Mouse (Mus musculus): ENCODE data around the gene 4833439L19Rik. TPM values are rescaled to one million over a fixed set of nuclear protein-coding genes. Genes with fewer than 3 reads are reported as not detected.

The 4833439L19Rik gene
- polyA plus RNA-seq, 1 experiment from 2014 or later = 202 TPM

DNA sequence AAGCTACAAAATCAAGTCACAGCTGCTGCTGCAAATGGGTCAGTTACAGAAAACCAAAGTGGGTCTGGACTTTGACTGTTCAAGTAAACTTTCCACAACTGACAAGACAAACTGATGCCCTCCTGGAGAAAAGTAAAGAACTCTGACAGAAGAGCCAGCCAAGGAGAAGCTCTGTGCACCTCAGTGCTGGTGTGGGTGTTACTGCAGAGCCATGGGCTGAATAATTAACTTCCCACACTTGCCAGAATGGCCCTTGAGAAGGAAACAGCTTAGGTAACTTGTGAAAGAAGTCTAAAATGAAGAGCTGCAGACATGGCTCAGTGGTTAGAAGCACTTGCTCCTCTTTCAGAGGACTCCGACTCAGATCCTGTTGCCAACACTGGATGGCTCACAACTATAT, 7.6 kb downstream of the 4833439L19Rik start:
- no peaks in the 10 kb centered on the region for H3K27me3 ChIP-seq (ENCODE audit: poor library complexity, severe bottlenecking)
- H3K27ac ChIP-seq = no peak overlapping the region
- H3K36me3 ChIP-seq (replicated peaks) = peaks cover 99% of the 10 kb centered on the region
- H3K4me3 ChIP-seq = no peak overlapping the region
- H3K9me3 ChIP-seq = no peaks in the 10 kb centered on the region
- 97% methylated on average over 1 of the region's 1 CpGs for WGBS
- no peak for DNase-seq (ENCODE audit: extremely low spot score, low spot score)
- H3K4me1 ChIP-seq = no peaks in the 10 kb centered on the region

DNA sequence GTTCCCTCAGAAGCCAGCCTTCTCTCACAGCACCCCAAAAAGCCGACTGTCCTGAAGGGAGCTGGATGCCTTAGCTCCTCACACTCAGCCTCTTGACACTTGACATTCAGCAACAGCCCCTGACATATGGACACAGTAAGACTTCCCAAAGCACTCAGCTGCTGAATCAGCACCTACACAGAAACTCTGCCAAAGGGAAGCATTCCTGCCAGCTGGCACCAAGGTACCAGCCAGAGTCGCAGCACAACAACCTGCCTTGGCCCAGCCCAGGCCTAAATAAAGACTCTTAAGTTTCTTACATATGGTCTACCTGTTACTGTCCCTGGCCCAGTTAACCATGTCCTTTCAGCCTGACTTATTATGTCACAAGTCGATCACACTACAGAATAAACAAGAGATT, 8.4 kb downstream of the 4833439L19Rik start:
- 90% methylated on average over 3 of the region's 3 CpGs for WGBS
- DNase-seq (ENCODE audit: extremely low spot score, low spot score) = no peak
- Histone ChIP-seq H3K27me3 (ENCODE audit: poor library complexity, severe bottlenecking) (no peaks in the 10 kb centered on the region), H3K4me3 (no peak overlapping the region), H3K4me1 (no peaks in the 10 kb centered on the region), H3K27ac (no peak overlapping the region), H3K36me3 (replicated peaks) (peaks cover 99% of the 10 kb centered on the region), H3K9me3 (no peaks in the 10 kb centered on the region)

DNA sequence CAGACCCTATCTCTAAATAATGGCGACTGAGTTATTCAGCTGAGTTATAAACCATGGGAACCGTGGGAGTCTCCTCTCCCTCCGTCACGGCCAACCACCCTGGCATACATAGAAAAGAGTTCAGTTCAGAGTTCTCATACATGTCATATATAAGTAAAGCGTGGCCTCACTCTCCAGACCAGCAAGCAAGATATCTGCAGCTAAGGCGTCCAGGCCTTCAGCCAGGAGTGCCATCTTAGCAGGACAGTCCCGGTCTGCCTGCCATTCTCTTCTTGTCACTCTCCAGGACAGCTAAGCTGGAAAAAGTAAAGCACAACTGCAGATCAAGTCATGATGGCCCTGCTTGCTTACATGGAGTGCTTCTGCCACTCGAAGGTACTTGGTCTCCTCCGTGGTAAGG, 9.1 kb downstream of the 4833439L19Rik start:
- no peak overlapping the region for H3K27ac ChIP-seq
- H3K36me3 ChIP-seq (replicated peaks) = peaks cover 99% of the 10 kb centered on the region
- H3K9me3 ChIP-seq = no peaks in the 10 kb centered on the region
- no peaks in the 10 kb centered on the region for H3K27me3 ChIP-seq (ENCODE audit: poor library complexity, severe bottlenecking)
- H3K4me3 ChIP-seq = no peak overlapping the region
- no peak for DNase-seq (ENCODE audit: extremely low spot score, low spot score)
- H3K4me1 ChIP-seq = no peaks in the 10 kb centered on the region
- WGBS = 96% methylated on average over 9 of the region's 9 CpGs

DNA sequence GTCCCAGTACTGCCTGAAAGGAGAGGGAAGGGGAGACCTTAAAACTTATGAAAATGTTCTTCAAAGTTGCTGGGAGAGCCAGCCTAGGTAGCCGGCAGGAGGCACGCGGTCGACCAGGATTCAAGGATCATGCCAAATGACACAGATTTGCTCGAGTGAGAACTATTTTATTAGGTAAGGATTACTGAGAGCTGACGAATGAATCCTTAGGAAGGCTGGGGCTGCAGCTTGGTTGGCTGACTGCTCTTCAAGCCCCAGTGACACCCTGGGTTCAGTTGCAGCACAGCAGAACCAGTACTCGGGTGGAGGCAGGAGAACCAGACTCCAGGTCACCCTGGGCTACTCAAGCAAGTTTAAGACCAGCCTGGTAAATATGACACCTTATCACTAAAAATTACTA, 17.2 kb downstream of the 4833439L19Rik start:
- no peaks in the 10 kb centered on the region for H3K9me3 ChIP-seq
- WGBS = 89% methylated on average over 7 of the region's 7 CpGs
- H3K27me3 ChIP-seq (ENCODE audit: poor library complexity, severe bottlenecking) = no peaks in the 10 kb centered on the region
- DNase-seq (ENCODE audit: extremely low spot score, low spot score) = no peak
- no peak overlapping the region for H3K27ac ChIP-seq
- H3K4me3 ChIP-seq = no peak overlapping the region
- H3K4me1 ChIP-seq = no peaks in the 10 kb centered on the region
- H3K36me3 ChIP-seq (replicated peaks) = peaks cover 81% of the 10 kb centered on the region

DNA sequence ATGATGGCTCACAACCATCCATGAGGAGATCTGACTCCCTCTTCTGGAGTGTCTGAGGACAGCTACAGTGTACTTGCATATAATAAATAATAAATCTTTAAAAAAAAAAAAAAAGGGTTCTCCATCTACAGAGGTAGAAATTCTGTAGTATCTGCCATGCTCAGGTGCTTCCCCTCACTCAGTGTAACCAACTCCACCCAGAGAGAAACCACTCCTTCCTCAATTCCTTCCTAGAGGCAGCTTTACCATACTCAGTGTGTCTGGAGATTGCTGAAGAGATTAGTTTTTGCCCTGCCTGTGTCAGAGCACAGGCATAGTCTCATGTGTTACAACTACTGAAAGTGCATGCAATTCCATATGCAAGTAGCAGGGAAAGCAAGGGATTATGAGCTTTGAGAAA, 33.1 kb downstream of the 4833439L19Rik start:
- no peak for DNase-seq (ENCODE audit: extremely low spot score, low spot score)
- H3K36me3 ChIP-seq (replicated peaks) = peaks cover 83% of the 10 kb centered on the region
- no peak overlapping the region for H3K27ac ChIP-seq
- H3K4me1 ChIP-seq = no peaks in the 10 kb centered on the region
- no peaks in the 10 kb centered on the region for H3K27me3 ChIP-seq (ENCODE audit: poor library complexity, severe bottlenecking)
- no peak overlapping the region for H3K4me3 ChIP-seq
- H3K9me3 ChIP-seq = no peaks in the 10 kb centered on the region

DNA sequence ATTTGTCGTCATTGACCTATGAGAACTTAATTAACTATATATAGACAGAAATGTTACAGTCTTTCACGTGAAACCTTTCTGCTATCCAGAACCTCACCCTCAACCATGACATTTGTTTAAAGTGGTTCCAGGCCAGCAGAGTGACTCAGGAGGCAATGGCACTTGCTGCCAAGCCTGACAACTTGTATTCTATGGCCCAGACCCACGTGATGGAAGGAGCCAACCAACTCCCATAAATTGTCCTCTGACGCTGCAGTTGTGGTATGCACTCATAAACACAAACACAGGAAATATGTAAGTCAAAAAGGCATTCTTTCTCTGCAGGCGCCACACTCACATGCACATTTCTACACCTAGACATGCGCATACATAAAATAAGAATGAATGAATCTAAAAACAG, 38.1 kb downstream of the 4833439L19Rik start:
- no peak for DNase-seq (ENCODE audit: extremely low spot score, low spot score)
- no peaks in the 10 kb centered on the region for H3K4me1 ChIP-seq
- peaks cover 82% of the 10 kb centered on the region for H3K36me3 ChIP-seq (replicated peaks)
- 91% methylated on average over 6 of the region's 6 CpGs for WGBS
- H3K9me3 ChIP-seq = no peaks in the 10 kb centered on the region
- H3K4me3 ChIP-seq = no peak overlapping the region
- H3K27me3 ChIP-seq (ENCODE audit: poor library complexity, severe bottlenecking) = no peaks in the 10 kb centered on the region
- no peak overlapping the region for H3K27ac ChIP-seq

DNA sequence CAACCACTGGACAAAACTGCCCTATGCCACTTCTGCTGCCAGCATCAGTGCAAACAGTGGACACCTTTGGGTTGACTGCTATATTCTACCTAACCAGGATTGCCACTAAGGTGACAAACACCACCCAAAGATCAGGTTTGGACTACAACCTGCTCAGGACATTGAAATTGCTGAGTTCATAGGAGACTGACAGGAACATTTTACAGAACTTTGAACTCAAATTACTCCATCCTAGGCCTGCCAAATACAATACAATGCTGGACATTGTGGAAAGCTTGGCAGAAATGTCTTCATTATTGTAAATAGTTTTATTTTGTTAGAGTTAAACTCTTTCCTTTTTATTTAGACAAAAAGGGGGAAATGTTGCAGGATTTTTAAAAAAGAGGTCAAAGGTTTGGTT, 44.1 kb downstream of the 4833439L19Rik start:
- no peaks in the 10 kb centered on the region for H3K27me3 ChIP-seq (ENCODE audit: poor library complexity, severe bottlenecking)

DNA sequence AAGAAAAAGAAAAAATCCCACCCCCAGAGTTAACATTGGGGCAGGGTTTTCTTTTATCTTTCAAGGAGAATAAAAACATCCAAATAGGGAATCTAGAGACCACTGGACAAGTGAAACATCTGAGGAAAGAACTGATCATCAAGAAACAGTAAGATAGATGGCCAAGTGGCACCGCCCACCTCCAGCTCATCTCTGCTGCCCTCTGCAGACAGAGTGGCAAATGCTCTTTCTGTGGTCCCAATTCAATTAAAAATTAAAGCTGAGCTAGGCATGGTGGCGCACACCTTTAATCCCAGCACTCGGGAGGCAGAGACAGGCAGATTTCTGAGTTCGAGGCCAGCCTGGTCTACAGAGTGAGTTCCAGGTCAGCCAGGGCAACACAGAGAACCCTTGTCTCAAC, 45.0 kb downstream of the 4833439L19Rik start:
- Histone ChIP-seq H3K27me3 (ENCODE audit: poor library complexity, severe bottlenecking) (no peaks in the 10 kb centered on the region), H3K9me3 (peaks cover 8% of the 10 kb centered on the region; the same call in 1 of the 2 replicates), H3K4me1 (no peaks in the 10 kb centered on the region), H3K4me3 (no peak overlapping the region), H3K27ac (no peak overlapping the region), H3K36me3 (replicated peaks) (peaks cover 28% of the 10 kb centered on the region)
- 91% methylated on average over 4 of the region's 4 CpGs for WGBS
- no peak for DNase-seq (ENCODE audit: extremely low spot score, low spot score)

More for the DNA sequence above, 44.1 kb downstream of the 4833439L19Rik start:
- peaks cover 28% of the 10 kb centered on the region for H3K36me3 ChIP-seq (replicated peaks)
- H3K4me3 ChIP-seq = no peak overlapping the region
- no peak for DNase-seq (ENCODE audit: extremely low spot score, low spot score)
- H3K4me1 ChIP-seq = no peaks in the 10 kb centered on the region
- H3K9me3 ChIP-seq = no peaks in the 10 kb centered on the region
- H3K27ac ChIP-seq = no peak overlapping the region

DNA sequence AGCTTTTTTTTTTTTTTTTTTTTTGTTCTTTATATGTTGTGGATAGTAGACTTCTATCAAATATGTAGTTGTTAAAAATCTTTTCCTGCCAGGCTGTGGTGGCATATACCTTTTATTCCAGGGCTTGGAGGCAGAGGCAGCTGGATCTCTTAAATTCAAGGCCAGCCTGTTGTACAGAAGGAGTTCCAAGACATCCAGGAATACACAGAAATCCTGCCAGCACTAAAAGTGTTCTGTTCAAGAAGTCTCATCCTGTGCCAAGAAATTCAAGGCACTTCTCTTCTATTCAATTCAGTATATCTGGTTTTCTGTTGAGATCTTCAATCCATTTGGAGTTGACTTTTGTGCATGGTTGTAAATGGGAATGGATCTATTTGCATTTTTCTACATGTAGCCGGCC, 59.3 kb downstream of the 4833439L19Rik start:
- H3K9me3 ChIP-seq = no peaks in the 10 kb centered on the region
- DNase-seq (ENCODE audit: extremely low spot score, low spot score) = no peak
- no peak overlapping the region for H3K4me3 ChIP-seq
- 90% methylated on average over 1 of the region's 1 CpGs for WGBS
- H3K4me1 ChIP-seq = peaks cover 24% of the 10 kb centered on the region
- peaks cover 14% of the 10 kb centered on the region for H3K27me3 ChIP-seq (ENCODE audit: poor library complexity, severe bottlenecking)
- no peak overlapping the region for H3K27ac ChIP-seq
- H3K36me3 ChIP-seq (replicated peaks) = peaks cover 16% of the 10 kb centered on the region

DNA sequence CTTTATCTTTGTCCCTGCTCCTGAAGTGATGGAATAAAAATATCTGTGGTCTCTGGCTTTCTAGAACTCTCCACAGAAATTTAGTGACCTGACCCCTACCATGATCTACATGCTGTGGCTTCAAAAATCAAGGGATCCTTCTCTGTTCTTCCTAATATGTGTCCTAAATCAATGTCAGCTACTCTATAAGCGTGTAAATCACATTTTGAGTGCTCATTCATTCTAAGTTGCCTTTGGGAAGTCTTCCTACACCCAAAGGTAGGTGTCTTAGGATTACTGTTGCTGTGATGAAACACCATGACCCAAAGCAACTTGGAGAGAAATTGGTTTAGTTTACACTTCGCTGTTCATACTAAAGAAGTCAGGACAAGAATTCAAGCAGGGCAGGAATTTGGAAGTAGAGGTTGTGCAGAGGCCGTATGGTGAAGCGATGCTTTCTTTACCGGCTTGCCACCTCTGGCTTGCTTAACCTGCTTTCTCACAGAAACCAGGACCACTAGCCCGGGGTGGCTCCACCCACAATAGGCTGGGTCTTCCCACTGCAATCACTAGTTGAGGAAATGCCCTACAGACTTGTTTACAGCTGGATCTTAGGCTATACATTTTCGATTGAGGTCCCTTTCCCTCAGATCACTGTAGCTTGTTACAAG, 60.5 kb downstream of the 4833439L19Rik start:
- peak overlapping the region; percentile 79 for H3K4me3 ChIP-seq
- 50% methylated on average over 7 of the region's 7 CpGs for WGBS
- DNase-seq (ENCODE audit: extremely low spot score, low spot score) = no peak
- H3K9me3 ChIP-seq = no peaks in the 10 kb centered on the region
- H3K27ac ChIP-seq = peak overlapping the region; percentile 91
- peaks cover 14% of the 10 kb centered on the region for H3K36me3 ChIP-seq (replicated peaks)
- peaks cover 14% of the 10 kb centered on the region for H3K27me3 ChIP-seq (ENCODE audit: poor library complexity, severe bottlenecking)
- peaks cover 24% of the 10 kb centered on the region for H3K4me1 ChIP-seq

DNA sequence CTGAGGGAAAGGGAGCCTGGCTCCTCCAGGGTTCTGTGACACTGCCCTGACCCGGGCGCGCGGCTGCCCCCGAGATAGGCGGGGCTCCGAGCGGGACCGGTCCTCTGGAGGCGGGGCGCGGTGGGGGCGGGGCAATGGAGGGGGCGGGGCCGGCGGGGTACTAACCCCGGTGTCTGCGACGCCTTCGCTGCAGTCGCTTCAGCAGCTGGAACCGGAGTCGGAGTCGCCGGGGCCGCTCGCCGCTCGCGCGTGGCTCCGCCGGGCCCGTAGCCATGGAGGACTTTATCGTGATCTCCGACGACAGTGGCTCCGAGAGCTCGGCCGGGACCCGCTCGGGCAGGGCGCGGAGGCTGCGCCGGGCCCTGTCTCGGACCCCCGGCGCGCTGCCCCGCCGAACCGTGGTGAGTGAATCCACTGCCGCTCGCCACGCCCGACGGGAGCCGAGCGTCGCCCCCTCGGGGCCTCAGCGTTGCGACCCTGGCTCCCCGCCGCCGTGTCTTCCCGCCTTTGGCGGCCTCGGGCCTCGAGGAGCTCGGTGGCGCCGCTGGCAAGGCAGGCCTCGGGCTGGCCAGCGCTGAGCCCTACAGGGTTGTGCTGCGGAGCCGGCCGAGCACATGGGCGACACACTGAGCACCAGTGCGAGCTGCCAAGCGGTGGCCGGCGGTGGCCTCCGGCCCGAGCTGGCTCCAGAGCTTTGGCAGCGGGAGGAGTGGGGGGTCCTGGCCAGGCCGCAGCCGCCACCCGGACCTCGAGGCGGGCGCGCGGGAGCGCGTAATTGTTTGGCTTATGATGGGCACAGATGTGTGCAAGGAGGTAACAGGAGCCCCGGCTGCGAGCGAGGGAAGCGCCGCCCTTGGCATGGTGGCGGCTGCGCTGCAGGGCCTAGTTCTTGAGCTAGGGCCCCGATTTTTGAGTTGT, 61.4 kb downstream of the 4833439L19Rik start, which contains the start of gene Simc1:
TSS of gene Simc1 (plus strand) at position 176 of the 918 bp plus-strand sequence.
- Histone ChIP-seq H3K9me3 (no peaks in the 10 kb centered on the region), H3K27ac (peak within 1 kb of the TSS; percentile 91), H3K4me1 (peaks cover 24% of the 10 kb centered on the region), H3K36me3 (replicated peaks) (peaks cover 14% of the 10 kb centered on the region), H3K27me3 (ENCODE audit: poor library complexity, severe bottlenecking) (peaks cover 14% of the 10 kb centered on the region), H3K4me3 (peak within 1 kb of the TSS; percentile 79)
- peak; percentile 83 for DNase-seq (ENCODE audit: extremely low spot score, low spot score)
- WGBS = under 1% methylated on average over 105 of the region's 105 CpGs

DNA sequence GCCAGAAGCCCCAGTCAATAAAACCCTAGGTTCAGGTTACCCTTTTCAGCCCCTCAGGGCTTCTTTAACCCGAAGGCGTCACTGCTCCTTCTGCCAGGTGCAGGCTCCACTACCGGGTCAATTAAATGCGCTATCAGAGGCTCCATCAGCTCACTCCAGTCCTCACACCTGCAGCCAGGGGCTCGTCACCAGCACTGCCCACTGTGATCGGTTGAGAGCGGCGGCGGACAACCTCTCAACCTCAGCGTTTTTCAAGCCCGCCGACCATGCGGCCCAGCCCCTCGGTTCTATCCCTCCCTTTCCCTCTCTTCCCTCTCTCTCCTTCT, 62.0 kb downstream of the 4833439L19Rik start:
- 1% methylated on average over 14 of the region's 14 CpGs for WGBS
- H3K27ac ChIP-seq = peak overlapping the region; percentile 91

More for the DNA sequence above, 62.0 kb downstream of the 4833439L19Rik start:
- no peak for DNase-seq (ENCODE audit: extremely low spot score, low spot score)
- Histone ChIP-seq H3K27me3 (ENCODE audit: poor library complexity, severe bottlenecking) (peaks cover 14% of the 10 kb centered on the region), H3K9me3 (no peaks in the 10 kb centered on the region), H3K4me3 (peak overlapping the region; percentile 79), H3K36me3 (replicated peaks) (peaks cover 12% of the 10 kb centered on the region), H3K4me1 (peaks cover 24% of the 10 kb centered on the region)
